23 mouse cellular contexts compared by ENCODE assay signal in the genomic region with DNA sequence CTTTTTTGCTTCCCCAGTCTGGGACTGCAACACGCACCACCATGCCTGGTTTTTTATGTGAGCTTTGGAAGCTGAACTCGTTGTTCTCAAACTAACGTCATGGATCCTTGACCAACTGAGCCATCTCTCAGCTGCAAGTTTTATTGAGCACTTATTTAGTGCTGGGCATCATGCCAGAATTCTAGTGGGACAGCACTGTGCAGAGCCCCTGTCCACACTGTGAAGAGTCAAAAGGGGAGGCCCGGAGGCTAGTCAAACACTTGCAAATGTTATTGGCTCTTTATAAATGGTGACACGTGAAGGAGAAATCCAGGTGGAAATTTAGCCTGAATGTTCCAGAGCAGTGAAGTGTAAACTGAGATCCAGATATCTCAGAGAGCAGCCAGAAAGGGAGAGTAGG.
DNase-seq lines count a peak whose midpoint lies in the region; ATAC-seq and TF ChIP-seq lines count a peak whose summit lies in the region.
"Had no signal": no experiment of that assay in that cellular context is flagged by ENCODE, and none has a peak within 500 bp of the region (broad histone marks: within the 10 kb centered on the region; RNA-seq: fewer than 3 reads in every experiment).

No protein-coding gene starts in this region.

- H3K4me3 ChIP-seq in kidney, adult 2 months (ENCODE audit: insufficient read depth, low read depth, low read length) = no peak overlapping the region
- no peak overlapping the region for H3K4me3 ChIP-seq in limb, embryonic 13.5 days
- no peak overlapping the region for H3K4me3 ChIP-seq in limb, embryonic 10.5 days
- H3K4me3 ChIP-seq in hindbrain, embryonic 16.5 days (ENCODE audit: low read length) = no peak overlapping the region
- H3K4me3 ChIP-seq in limb, embryonic 14.5 days (replicated peaks; ENCODE audit: low read length) = no peak overlapping the region
- no peak overlapping the region for H3K4me3 ChIP-seq in forebrain, embryonic 13.5 days
- H3K4me3 ChIP-seq: layer of hippocampus, adult 2 months; left cerebral cortex, adult 2 months; liver, embryonic 15.5 days had no signal

- H3K27ac ChIP-seq in kidney, adult 2 months (ENCODE audit: insufficient read depth, low read depth, low read length) = no peak overlapping the region; the same call in 1 of the 2 replicates
- H3K27ac ChIP-seq in limb, embryonic 13.5 days = no peak overlapping the region
- H3K27ac ChIP-seq in limb, embryonic 10.5 days = no peak overlapping the region
- peak overlapping the region; percentile 23 for H3K27ac ChIP-seq in hindbrain, embryonic 16.5 days (ENCODE audit: low read depth, low read length)
- no peak overlapping the region for H3K27ac ChIP-seq in limb, embryonic 14.5 days (replicated peaks; ENCODE audit: low read depth, low read length)
- no peak overlapping the region for H3K27ac ChIP-seq in forebrain, embryonic 13.5 days
- H3K27ac ChIP-seq: left cerebral cortex, adult 2 months; liver, embryonic 15.5 days had no signal

- DNase-seq in kidney, adult 2 months = peak; percentile 43
- no peak for DNase-seq in kidney, postnatal 4 days
- DNase-seq in limb, embryonic 10.5 days (ENCODE audit: low spot score) = no peak
- no peak for DNase-seq in limb, embryonic 14.5 days (ENCODE audit: low spot score)
- DNase-seq: adrenal gland, postnatal 25 days; B cell, adult 2 months; cerebellum, adult 2 months; cerebellum, postnatal 36 days; gastrocnemius, postnatal 14 days; heart, postnatal 14 days; kidney, postnatal 14 days; lung, embryonic 14.5 days; lung, postnatal 14 days; right cerebral cortex, postnatal 25 days; spleen, adult 18-20 months; thymus, postnatal 14 days had no signal

- H3K9me3 ChIP-seq in limb, embryonic 13.5 days = peaks cover 6% of the 10 kb centered on the region; the same call in 1 of the 2 replicates
- no peaks in the 10 kb centered on the region for H3K9me3 ChIP-seq in limb, embryonic 10.5 days (replicated peaks)
- H3K9me3 ChIP-seq in hindbrain, embryonic 16.5 days (ENCODE audit: control insufficient read depth, low read length) = no peaks in the 10 kb centered on the region
- peaks cover 8% of the 10 kb centered on the region for H3K9me3 ChIP-seq in limb, embryonic 14.5 days (ENCODE audit: control insufficient read depth, low read length)
- no peaks in the 10 kb centered on the region for H3K9me3 ChIP-seq in forebrain, embryonic 13.5 days (replicated peaks)
- H3K9me3 ChIP-seq: liver, embryonic 15.5 days had no signal

- H3K27me3 ChIP-seq in kidney, adult 2 months (replicated peaks; ENCODE audit: control insufficient read depth, insufficient read depth, low read length) = no peaks in the 10 kb centered on the region
- no peaks in the 10 kb centered on the region; the same call in 1 of the 2 replicates for H3K27me3 ChIP-seq in limb, embryonic 13.5 days
- H3K27me3 ChIP-seq in limb, embryonic 10.5 days (ENCODE audit: low read depth, poor library complexity, severe bottlenecking) = no peaks in the 10 kb centered on the region
- H3K27me3 ChIP-seq in hindbrain, embryonic 16.5 days (replicated peaks; ENCODE audit: control insufficient read depth, insufficient read depth, low read length) = no peaks in the 10 kb centered on the region
- no peaks in the 10 kb centered on the region for H3K27me3 ChIP-seq in limb, embryonic 14.5 days (ENCODE audit: control insufficient read depth, insufficient read depth, low read length)
- no peaks in the 10 kb centered on the region for H3K27me3 ChIP-seq in forebrain, embryonic 13.5 days
- H3K27me3 ChIP-seq: liver, embryonic 15.5 days had no signal

- TF ChIP-seq POLR2A in kidney, adult 2 months (IDR thresholded peaks at IDR 0.05; ENCODE audit: low read depth, low read length) = no peak
- no peak for TF ChIP-seq POLR2A in limb, embryonic 14.5 days (IDR thresholded peaks at IDR 0.05; ENCODE audit: borderline replicate concordance, extremely low read depth, insufficient read depth, insufficient read length)

- ATAC-seq in limb, embryonic 13.5 days (ENCODE audit: low FRiP score, low read depth) = peak; percentile 26; the same call in 1 of the 2 replicates
- ATAC-seq in hindbrain, embryonic 16.5 days = 0 out of 2 replicates have a peak, but pooled peaks have one; percentile 16
- ATAC-seq in limb, embryonic 14.5 days (ENCODE audit: low FRiP score, low read depth) = peak; percentile 51; the same call in 1 of the 2 replicates
- no peak for ATAC-seq in forebrain, embryonic 13.5 days
- ATAC-seq: intestine, postnatal 0 days had no signal

- H3K4me2 ChIP-seq in limb, embryonic 13.5 days (replicated peaks) = no peak overlapping the region
- no peak overlapping the region for H3K4me2 ChIP-seq in hindbrain, embryonic 16.5 days (ENCODE audit: low read length)
- no peak overlapping the region for H3K4me2 ChIP-seq in limb, embryonic 14.5 days (replicated peaks; ENCODE audit: low read depth, low read length, severe bottlenecking)
- H3K4me2 ChIP-seq in forebrain, embryonic 13.5 days = no peak overlapping the region
- H3K4me2 ChIP-seq: liver, embryonic 15.5 days; lung, embryonic 14.5 days had no signal

- no peak for TF ChIP-seq CTCF in kidney, adult 2 months (conservative IDR thresholded peaks at IDR 0.05; ENCODE audit: insufficient read depth, insufficient read length, low read depth, low read length)

- H3K4me1 ChIP-seq in kidney, adult 2 months (ENCODE audit: control insufficient read depth, insufficient read depth, low read length) = peaks cover 15% of the 10 kb centered on the region; the same call in 1 of the 2 replicates
- H3K4me1 ChIP-seq in limb, embryonic 13.5 days = peaks cover 35% of the 10 kb centered on the region
- H3K4me1 ChIP-seq in limb, embryonic 10.5 days = peaks cover 9% of the 10 kb centered on the region
- peaks cover 5% of the 10 kb centered on the region for H3K4me1 ChIP-seq in hindbrain, embryonic 16.5 days (ENCODE audit: control insufficient read depth, insufficient read depth, low read depth, low read length)
- peaks cover 17% of the 10 kb centered on the region for H3K4me1 ChIP-seq in limb, embryonic 14.5 days (ENCODE audit: control insufficient read depth, insufficient read depth, low read length)
- peaks cover 8% of the 10 kb centered on the region for H3K4me1 ChIP-seq in forebrain, embryonic 13.5 days
- H3K4me1 ChIP-seq: liver, embryonic 15.5 days had no signal

- 47% methylated on average over 5 of the region's 5 CpGs for WGBS in kidney, adult 2 months
- WGBS in limb, embryonic 13.5 days = 44% methylated on average over 5 of the region's 5 CpGs
- 93% methylated on average over 5 of the region's 5 CpGs for WGBS in limb, embryonic 10.5 days
- 69% methylated on average over 5 of the region's 5 CpGs for WGBS in hindbrain, embryonic 16.5 days
- WGBS in limb, embryonic 14.5 days = 31% methylated on average over 5 of the region's 5 CpGs
- WGBS in forebrain, embryonic 13.5 days = 83% methylated on average over 5 of the region's 5 CpGs

- no peak overlapping the region for H3K9ac ChIP-seq in limb, embryonic 13.5 days
- H3K9ac ChIP-seq in hindbrain, embryonic 16.5 days (ENCODE audit: low read depth, low read length) = no peak overlapping the region
- H3K9ac ChIP-seq in limb, embryonic 14.5 days (ENCODE audit: low read depth, low read length, severe bottlenecking) = no peak overlapping the region
- H3K9ac ChIP-seq in forebrain, embryonic 13.5 days = no peak overlapping the region
- H3K9ac ChIP-seq: liver, embryonic 15.5 days; lung, embryonic 14.5 days had no signal

- H3K36me3 ChIP-seq in kidney, adult 2 months (ENCODE audit: control insufficient read depth, insufficient read depth, low read length) = no peaks in the 10 kb centered on the region
- H3K36me3 ChIP-seq in limb, embryonic 13.5 days = no peaks in the 10 kb centered on the region
- 0 out of 2 replicates have a peak, but pooled peaks cover 3% of the 10 kb centered on the region for H3K36me3 ChIP-seq in limb, embryonic 10.5 days
- H3K36me3 ChIP-seq in hindbrain, embryonic 16.5 days (ENCODE audit: control insufficient read depth, insufficient read depth, low read length) = no peaks in the 10 kb centered on the region
- no peaks in the 10 kb centered on the region for H3K36me3 ChIP-seq in limb, embryonic 14.5 days (ENCODE audit: control insufficient read depth, insufficient read depth, low read length)
- H3K36me3 ChIP-seq in forebrain, embryonic 13.5 days (ENCODE audit: poor library complexity, severe bottlenecking) = no peaks in the 10 kb centered on the region
- H3K36me3 ChIP-seq: liver, embryonic 15.5 days had no signal
